Mouse (Mus musculus): ENCODE measurements at regions not wholly inside any gene's neighbourhood (a gene's known extent, or its start where the extent isn't known, plus 50 kb on each side); places are given as distances from the start of the nearest gene placed in this dataset.
A peak's percentile ranks its signal among the peaks of the same experiment; 100 is the strongest.

DNA sequence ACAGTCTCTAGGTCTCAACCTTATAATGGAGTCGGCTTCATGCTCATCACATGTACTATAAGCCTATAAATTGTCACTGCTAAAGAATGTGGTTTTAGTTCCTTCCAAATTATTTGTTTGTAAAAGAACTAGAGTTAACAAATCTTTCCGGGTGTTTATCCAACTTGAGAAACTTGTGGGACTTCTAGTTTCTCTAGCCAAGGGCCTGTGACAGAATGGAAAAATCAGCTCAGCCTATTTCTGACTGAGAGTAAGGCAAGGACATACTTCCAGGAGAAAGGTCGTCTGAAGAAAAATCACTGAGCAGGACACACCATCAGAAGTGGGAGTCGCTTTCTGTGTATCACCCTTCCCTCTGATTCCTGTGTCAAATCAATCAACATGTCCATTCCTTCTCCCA lies 248.7 kb downstream of the Rnf152 start:
- TF ChIP-seq CTCF (IDR thresholded peaks at IDR 0.05; ENCODE audit: extremely low read depth, insufficient read length, insufficient replicate concordance, low read depth, low read length) (no peak), POLR2A (IDR thresholded peaks at IDR 0.05; ENCODE audit: low read depth, low read length) (no peak)
- H3K36me3 ChIP-seq (ENCODE audit: control insufficient read depth, insufficient read depth, low read length): no peaks in the 10 kb centered on the region
- H3K4me1 ChIP-seq (ENCODE audit: control insufficient read depth, insufficient read depth, insufficient read length, low read length): peaks cover 23% of the 10 kb centered on the region
- WGBS: 76% methylated on average over 4 of the region's 4 CpGs
- peak overlapping the region; percentile 42 for H3K27ac ChIP-seq (ENCODE audit: insufficient read depth, low read depth, low read length)
- no peak overlapping the region for H3K4me3 ChIP-seq (ENCODE audit: low read depth, low read length)
- H3K27me3 ChIP-seq (ENCODE audit: control insufficient read depth, insufficient read depth, low read length): no peaks in the 10 kb centered on the region

DNA sequence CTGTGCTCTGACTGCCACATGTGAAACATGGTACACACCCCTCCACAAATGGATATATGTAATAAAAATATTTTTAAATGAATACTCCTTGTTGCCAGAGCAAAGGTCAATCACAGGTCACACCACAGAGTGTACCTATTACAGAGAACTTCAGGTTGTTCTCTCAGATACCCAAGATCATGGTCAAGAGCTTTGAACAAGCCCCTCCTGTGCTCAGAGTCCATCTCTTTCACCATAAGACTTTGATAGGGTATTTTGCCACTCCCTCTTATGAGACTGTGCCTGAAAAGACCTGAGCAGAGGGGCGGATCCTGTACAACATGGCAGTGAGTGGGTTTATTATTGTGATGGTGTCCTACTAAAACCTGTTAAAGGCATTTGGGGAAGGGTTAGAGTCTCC lies 249.3 kb downstream of the Rnf152 start:
- TF ChIP-seq CTCF (IDR thresholded peaks at IDR 0.05; ENCODE audit: extremely low read depth, insufficient read length, insufficient replicate concordance, low read depth, low read length): no peak
- no peak for TF ChIP-seq POLR2A (IDR thresholded peaks at IDR 0.05; ENCODE audit: low read depth, low read length)
- Histone ChIP-seq H3K27me3 (ENCODE audit: control insufficient read depth, insufficient read depth, low read length) (no peaks in the 10 kb centered on the region), H3K27ac (ENCODE audit: insufficient read depth, low read depth, low read length) (peak overlapping the region; percentile 78), H3K4me1 (ENCODE audit: control insufficient read depth, insufficient read depth, insufficient read length, low read length) (peaks cover 21% of the 10 kb centered on the region), H3K36me3 (ENCODE audit: control insufficient read depth, insufficient read depth, low read length) (no peaks in the 10 kb centered on the region), H3K4me3 (ENCODE audit: low read depth, low read length) (no peak overlapping the region)
- 34% methylated on average over 1 of the region's 1 CpGs for WGBS

DNA sequence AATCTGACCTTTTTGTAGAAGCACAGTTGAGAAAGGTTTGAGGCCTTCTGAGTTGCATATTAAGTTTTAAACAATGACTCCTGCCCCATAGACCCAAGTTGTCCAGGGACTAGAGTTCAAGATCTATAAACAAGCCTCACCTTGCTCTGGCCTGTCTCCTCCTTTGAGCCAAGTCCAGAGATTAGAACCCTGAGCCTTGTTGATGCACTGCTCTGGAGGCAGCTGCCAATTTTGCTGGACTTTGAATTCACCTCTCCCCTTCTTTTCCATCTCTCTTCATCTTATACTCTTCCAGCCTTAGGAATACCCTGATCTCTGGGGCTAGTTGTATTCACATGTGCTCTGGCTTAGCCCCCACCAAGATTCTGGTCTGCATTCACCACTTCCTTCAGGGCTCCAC lies 251.3 kb downstream of the Rnf152 start:
- Histone ChIP-seq H3K27me3 (ENCODE audit: control insufficient read depth, insufficient read depth, low read length) (no peaks in the 10 kb centered on the region), H3K27ac (ENCODE audit: insufficient read depth, low read depth, low read length) (peak overlapping the region; percentile 84), H3K4me3 (ENCODE audit: low read depth, low read length) (no peak overlapping the region), H3K36me3 (ENCODE audit: control insufficient read depth, insufficient read depth, low read length) (no peaks in the 10 kb centered on the region), H3K4me1 (ENCODE audit: control insufficient read depth, insufficient read depth, insufficient read length, low read length) (peaks cover 22% of the 10 kb centered on the region)
- TF ChIP-seq CTCF (IDR thresholded peaks at IDR 0.05; ENCODE audit: extremely low read depth, insufficient read length, insufficient replicate concordance, low read depth, low read length) (no peak), POLR2A (IDR thresholded peaks at IDR 0.05; ENCODE audit: low read depth, low read length) (no peak)

DNA sequence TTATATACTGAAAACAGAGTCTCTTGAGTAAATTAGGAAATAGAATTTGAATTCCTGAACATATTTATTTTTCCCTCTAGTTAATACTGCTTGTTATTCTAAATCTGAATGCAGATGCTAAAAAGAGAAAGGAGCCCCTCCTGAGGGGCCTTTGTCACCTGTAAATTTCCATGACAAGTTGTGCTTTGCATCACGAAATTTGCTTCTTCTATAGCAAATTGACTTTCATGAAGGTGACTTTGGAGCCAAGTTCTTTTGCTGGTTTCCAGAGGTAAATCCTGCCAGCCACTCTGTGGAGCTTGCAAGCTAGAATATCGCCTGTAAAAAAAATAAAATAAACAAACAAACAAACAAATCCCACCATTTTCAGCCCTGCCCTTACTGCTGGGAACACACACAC lies 261.4 kb downstream of the Rnf152 start:
- H3K4me3 ChIP-seq (ENCODE audit: low read depth, low read length): no peak overlapping the region
- H3K27me3 ChIP-seq (ENCODE audit: control insufficient read depth, insufficient read depth, low read length): no peaks in the 10 kb centered on the region
- no peaks in the 10 kb centered on the region for H3K36me3 ChIP-seq (ENCODE audit: control insufficient read depth, insufficient read depth, low read length)
- no peak overlapping the region for H3K27ac ChIP-seq (ENCODE audit: insufficient read depth, low read depth, low read length)
- 81% methylated on average over 2 of the region's 2 CpGs for WGBS
- TF ChIP-seq POLR2A (IDR thresholded peaks at IDR 0.05; ENCODE audit: low read depth, low read length) (no peak), CTCF (IDR thresholded peaks at IDR 0.05; ENCODE audit: extremely low read depth, insufficient read length, insufficient replicate concordance, low read depth, low read length) (no peak)
- peaks cover 6% of the 10 kb centered on the region; the same call in 1 of the 2 replicates for H3K4me1 ChIP-seq (ENCODE audit: control insufficient read depth, insufficient read depth, insufficient read length, low read length)

DNA sequence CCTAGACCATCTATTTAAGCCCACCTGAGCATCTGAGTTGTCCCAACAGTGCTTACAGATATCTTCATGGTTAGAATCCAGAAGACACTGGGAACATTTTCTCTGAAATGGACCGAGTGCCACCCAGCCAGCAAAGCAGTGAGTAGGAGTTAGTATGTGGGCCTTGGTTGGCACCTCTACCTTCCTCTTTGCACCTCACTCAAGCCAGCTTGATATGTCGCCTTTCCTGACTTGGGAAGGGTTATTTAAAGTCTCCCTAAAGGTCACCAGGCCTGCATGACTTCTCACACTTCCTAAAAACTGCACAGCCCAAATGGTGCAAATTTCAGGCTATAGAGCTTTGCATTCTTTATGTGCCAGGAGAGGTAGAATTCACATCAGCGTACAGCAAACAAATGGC lies 262.0 kb downstream of the Rnf152 start:
- no peaks in the 10 kb centered on the region for H3K36me3 ChIP-seq (ENCODE audit: control insufficient read depth, insufficient read depth, low read length)
- TF ChIP-seq CTCF (IDR thresholded peaks at IDR 0.05; ENCODE audit: extremely low read depth, insufficient read length, insufficient replicate concordance, low read depth, low read length): no peak
- no peak for TF ChIP-seq POLR2A (IDR thresholded peaks at IDR 0.05; ENCODE audit: low read depth, low read length)
- no peak overlapping the region for H3K4me3 ChIP-seq (ENCODE audit: low read depth, low read length)
- 88% methylated on average over 3 of the region's 3 CpGs for WGBS
- peaks cover 8% of the 10 kb centered on the region; the same call in 1 of the 2 replicates for H3K4me1 ChIP-seq (ENCODE audit: control insufficient read depth, insufficient read depth, insufficient read length, low read length)
- no peak overlapping the region for H3K27ac ChIP-seq (ENCODE audit: insufficient read depth, low read depth, low read length)
- no peaks in the 10 kb centered on the region for H3K27me3 ChIP-seq (ENCODE audit: control insufficient read depth, insufficient read depth, low read length)

DNA sequence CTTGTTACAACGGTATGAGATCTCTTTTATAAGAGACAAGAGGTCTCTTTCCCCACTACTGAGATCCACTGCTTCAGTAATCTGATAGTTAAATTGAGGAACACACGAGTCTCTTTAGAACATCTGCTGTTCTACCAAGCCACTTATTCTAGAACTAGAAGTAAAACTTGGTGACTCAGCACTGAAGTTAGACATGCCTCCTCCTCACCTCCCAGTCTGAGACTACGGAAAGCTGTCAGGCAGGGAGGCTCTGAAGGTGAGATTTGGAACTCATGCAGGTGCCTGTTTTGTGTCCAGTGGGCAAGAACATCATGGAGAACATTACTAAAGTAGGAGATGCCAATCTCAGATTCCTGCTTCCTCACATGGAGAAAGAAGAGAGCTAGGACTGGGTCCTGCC lies 262.6 kb downstream of the Rnf152 start:
- H3K27ac ChIP-seq (ENCODE audit: insufficient read depth, low read depth, low read length): no peak overlapping the region
- H3K36me3 ChIP-seq (ENCODE audit: control insufficient read depth, insufficient read depth, low read length): no peaks in the 10 kb centered on the region
- no peak for TF ChIP-seq POLR2A (IDR thresholded peaks at IDR 0.05; ENCODE audit: low read depth, low read length)
- no peak for TF ChIP-seq CTCF (IDR thresholded peaks at IDR 0.05; ENCODE audit: extremely low read depth, insufficient read length, insufficient replicate concordance, low read depth, low read length)
- H3K27me3 ChIP-seq (ENCODE audit: control insufficient read depth, insufficient read depth, low read length): no peaks in the 10 kb centered on the region
- H3K4me1 ChIP-seq (ENCODE audit: control insufficient read depth, insufficient read depth, insufficient read length, low read length): peaks cover 9% of the 10 kb centered on the region; the same call in 1 of the 2 replicates
- no peak overlapping the region for H3K4me3 ChIP-seq (ENCODE audit: low read depth, low read length)
- WGBS: 60% methylated on average over 3 of the region's 3 CpGs

DNA sequence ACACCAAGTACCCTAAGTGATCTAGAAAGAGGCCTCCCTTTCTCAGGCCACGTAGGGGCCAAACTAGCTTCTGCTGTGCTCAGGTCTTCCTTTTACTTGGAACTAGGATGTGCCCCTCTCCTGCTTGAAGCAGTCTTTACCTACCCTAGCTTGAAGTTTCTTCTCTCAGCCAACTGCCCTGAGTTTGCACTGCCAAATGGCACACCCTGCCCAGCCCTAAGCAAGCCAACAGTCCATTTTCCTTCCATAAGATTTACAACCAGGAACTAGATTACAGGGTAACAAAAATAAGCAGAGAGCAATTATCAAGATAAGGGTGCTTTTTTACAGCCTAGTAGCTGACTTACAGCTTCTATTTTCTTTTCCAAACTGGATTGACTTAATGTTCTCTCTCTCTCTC lies 263.5 kb downstream of the Rnf152 start:
- peak overlapping the region; percentile 97 for H3K27ac ChIP-seq (ENCODE audit: insufficient read depth, low read depth, low read length)
- TF ChIP-seq POLR2A (IDR thresholded peaks at IDR 0.05; ENCODE audit: low read depth, low read length): no peak; the same call in 1 of the 2 replicates
- TF ChIP-seq CTCF (IDR thresholded peaks at IDR 0.05; ENCODE audit: extremely low read depth, insufficient read length, insufficient replicate concordance, low read depth, low read length): no peak
- no peak overlapping the region for H3K4me3 ChIP-seq (ENCODE audit: low read depth, low read length)
- H3K4me1 ChIP-seq (ENCODE audit: control insufficient read depth, insufficient read depth, insufficient read length, low read length): peaks cover 9% of the 10 kb centered on the region; the same call in 1 of the 2 replicates
- 20% methylated on average over 1 of the region's 1 CpGs for WGBS
- H3K27me3 ChIP-seq (ENCODE audit: control insufficient read depth, insufficient read depth, low read length): no peaks in the 10 kb centered on the region
- H3K36me3 ChIP-seq (ENCODE audit: control insufficient read depth, insufficient read depth, low read length): no peaks in the 10 kb centered on the region
